Mouse (Mus musculus) intestine, postnatal 0 days (tissue): Measurements from ENCODE around the gene Cdk10. TPM values are rescaled to one million over a fixed set of nuclear protein-coding genes. Genes with fewer than 3 reads are reported as not detected.
"Not testable (repeated sequence)": the region's sequence is repeated elsewhere in the genome, so short reads cannot be mapped to it uniquely, and the experiment has no call there.

ENCODE experiments used
- ATAC-seq: fragments of 200-750 bp; cut with Nextera tagmentation; 2 replicates; pipeline ENCODE4 v1.8.0; 2017; ENCODE audit warnings: mild to moderate bottlenecking, moderate TSS enrichment, moderate library complexity
- H3K27ac ChIP-seq: fragments of 300-500 bp; sonication (generic); 2 replicates; pipeline ENCODE4 v1.5.1; 2014; ENCODE audit warnings: mild to moderate bottlenecking, low read depth, low read length, moderate library complexity
- H3K27me3 ChIP-seq: fragments of 300-500 bp; sonication (generic); replicated peaks from 2 replicates; pipeline ENCODE4 v1.6.1; 2014; ENCODE audit warnings: low read length, mixed read lengths; ENCODE audit not compliant: control insufficient read depth, insufficient read depth
- H3K36me3 ChIP-seq: fragments of 300-500 bp; sonication (generic); 2 replicates; pipeline ENCODE4 v1.6.1; 2014; ENCODE audit warnings: mild to moderate bottlenecking, moderate library complexity; ENCODE audit not compliant: control insufficient read depth, insufficient read depth
- H3K4me1 ChIP-seq: fragments of 300-500 bp; sonication (generic); replicated peaks from 2 replicates; pipeline ENCODE4 v1.6.1; 2014; ENCODE audit warnings: antibody characterized with exemption, low read length, mixed read lengths; ENCODE audit not compliant: control insufficient read depth, insufficient read depth
- H3K4me2 ChIP-seq: fragments of 300-500 bp; sonication (generic); replicated peaks from 2 replicates; pipeline ENCODE4 v1.6.1; 2014; ENCODE audit warnings: low read depth, mild to moderate bottlenecking, moderate library complexity
- H3K4me3 ChIP-seq: fragments of 300-500 bp; sonication (generic); 2 replicates; pipeline ENCODE4 v1.5.1; 2014; ENCODE audit warnings: low read depth, low read length
- H3K9ac ChIP-seq: fragments of 300-500 bp; sonication (generic); 2 replicates; pipeline ENCODE4 v1.6.1; 2014; ENCODE audit warnings: mild to moderate bottlenecking, low read depth, low read length
- H3K9me3 ChIP-seq: fragments of 300-500 bp; sonication (generic); 2 replicates; pipeline ENCODE4 v1.6.1; 2016; ENCODE audit warnings: mixed run types; ENCODE audit not compliant: control insufficient read depth
- CTCF ChIP-seq: sonication (generic); IDR thresholded peaks from 2 replicates; pipeline ENCODE4 v1.5.1; 2016; ENCODE audit warnings: low read depth, mild to moderate bottlenecking, control low read depth, antibody characterized with exemption, moderate library complexity
- WGBS: fragments of 180-500 bp; shearing (Covaris S2); extraction: QIAGEN DNeasy Blood & Tissue Kit; methylation state at CpG from one replicate; pipeline ENCODE4 v1.1.7; 2014; 5-methylcytosine and 5-hydroxymethylcytosine counted together
- polyA plus RNA-seq: library from polyadenylated mRNA; unstranded; fragments of >200 nt; fragmentation: Nextera tagmentation; extraction: Ambion mirVana; gene quantifications from 2 replicates; pipeline ENCODE4 v1.2.1, GENCODE M21; 2015

Cdk10 gene
- polyA plus RNA-seq, 1 experiment from 2014 or later, result 11.8 TPM

- Histone ChIP-seq H3K9me3 (no peaks in the 10 kb centered on the region), H3K27ac (no peak overlapping the region), H3K27me3 (no peaks in the 10 kb centered on the region), H3K9ac (peak overlapping the region; percentile 91; the same call in 1 of the 2 replicates), H3K4me1 (0 out of 2 replicates have a peak, but pooled peaks cover 2% of the 10 kb centered on the region), H3K4me2 (peak overlapping the region; percentile 96), H3K36me3 (peaks cover 44% of the 10 kb centered on the region), H3K4me3 (peak overlapping the region; percentile 71)
- 64% methylated on average over 6 of the region's 6 CpGs for WGBS
- TF ChIP-seq CTCF, result peak; percentile 55
- ATAC-seq, result no peak
Measured at GRCm38 (mm10) chr8:123255170-123255569, 30.5 kb downstream of the Cdk10 start.

DNA sequence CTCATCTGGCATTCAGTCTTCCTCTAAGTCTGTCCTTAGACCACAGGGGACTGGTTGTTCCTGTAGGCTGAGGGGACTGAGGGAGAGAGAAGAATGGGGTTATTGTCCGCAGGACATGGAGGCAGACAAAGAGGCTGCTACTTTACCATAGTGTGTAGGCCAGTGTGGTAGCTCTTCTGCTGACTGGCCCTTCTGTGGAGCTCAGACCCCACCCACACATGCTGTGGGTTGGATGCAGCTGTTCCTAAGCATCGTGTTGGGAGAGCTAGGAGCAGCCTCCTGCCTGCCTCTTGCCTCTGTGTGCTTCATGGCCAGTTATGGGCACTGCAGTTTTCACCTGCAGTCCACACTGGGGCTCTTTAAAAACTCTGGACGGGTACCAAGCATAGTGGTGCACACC lies 32.5 kb downstream of the Cdk10 start:
- ATAC-seq, result no peak
- WGBS, result 94% methylated on average over 3 of the region's 3 CpGs
- no peak for TF ChIP-seq CTCF
- no peaks in the 10 kb centered on the region for H3K27me3 ChIP-seq
- H3K9me3 ChIP-seq, result no peaks in the 10 kb centered on the region
- no peak overlapping the region for H3K4me3 ChIP-seq
- H3K4me1 ChIP-seq, result 0 out of 2 replicates have a peak, but pooled peaks cover 2% of the 10 kb centered on the region
- no peak overlapping the region for H3K27ac ChIP-seq
- no peak overlapping the region for H3K4me2 ChIP-seq
- peaks cover 45% of the 10 kb centered on the region for H3K36me3 ChIP-seq
- H3K9ac ChIP-seq, result no peak overlapping the region

DNA sequence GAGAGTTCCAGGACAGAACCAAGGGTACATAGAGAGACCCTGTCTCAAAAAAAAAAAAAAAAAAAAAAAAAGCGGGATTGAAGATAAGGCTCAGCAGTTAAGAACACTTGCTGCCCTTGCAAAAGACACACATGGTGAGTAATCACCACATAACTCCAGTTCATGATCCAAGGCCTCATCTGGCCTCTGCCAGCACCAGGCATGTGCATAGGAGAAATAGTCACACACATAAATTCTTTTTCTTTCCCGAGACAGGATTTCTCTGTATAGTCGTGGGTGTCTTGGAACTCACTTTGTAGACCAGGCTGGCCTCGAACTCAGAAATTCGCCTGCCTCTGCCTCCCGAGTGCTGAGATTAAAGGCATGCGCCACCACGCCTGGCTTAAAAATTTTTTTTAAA lies 33.0 kb downstream of the Cdk10 start:
- not testable (repeated sequence) for H3K4me1 ChIP-seq, H3K9ac ChIP-seq, H3K27me3 ChIP-seq, H3K4me3 ChIP-seq, H3K27ac ChIP-seq, H3K4me2 ChIP-seq, ATAC-seq, H3K9me3 ChIP-seq
- 90% methylated on average over 8 of the region's 8 CpGs for WGBS
- H3K36me3 ChIP-seq, result peaks cover 48% of the 10 kb centered on the region

DNA sequence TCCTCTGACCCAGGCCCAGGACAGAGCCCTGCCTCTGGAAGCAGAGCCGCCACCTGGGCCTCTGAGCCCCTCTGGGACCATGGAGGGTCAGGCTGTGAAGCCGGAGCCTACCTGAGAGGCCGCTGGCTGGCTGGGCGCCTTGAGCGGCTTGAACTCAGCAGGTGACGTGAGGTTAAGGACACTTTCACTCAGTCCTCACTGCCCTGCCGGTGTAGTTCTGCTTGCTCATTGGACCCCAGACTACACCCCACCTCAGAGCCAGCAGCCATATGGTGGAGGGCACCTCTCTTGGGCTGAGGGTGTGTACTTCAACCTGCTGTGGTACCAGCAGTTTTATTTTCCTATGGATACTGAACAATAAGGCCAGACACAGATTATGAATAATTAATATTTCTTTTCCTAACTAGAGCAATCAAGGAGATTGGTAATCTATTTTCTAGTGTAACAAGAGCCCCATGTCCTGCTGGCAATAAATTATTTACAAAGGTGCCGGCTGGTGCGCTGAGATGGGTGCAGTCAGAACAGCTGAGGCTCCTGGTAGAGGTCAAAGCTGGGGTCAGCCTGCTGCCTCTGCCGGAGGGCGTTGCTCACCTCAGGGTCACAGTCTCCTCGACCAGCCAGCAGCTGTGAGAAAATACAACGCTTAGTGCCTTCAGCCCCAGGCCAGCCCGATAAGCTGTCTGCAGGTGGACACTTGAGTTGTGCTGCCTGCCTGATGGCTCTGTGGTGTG lies 43.4 kb downstream of the Cdk10 start:
- Histone ChIP-seq H3K9ac (no peak overlapping the region), H3K4me1 (no peaks in the 10 kb centered on the region; the same call in 1 of the 2 replicates), H3K4me3 (no peak overlapping the region), H3K4me2 (no peak overlapping the region), H3K27ac (no peak overlapping the region), H3K27me3 (no peaks in the 10 kb centered on the region), H3K9me3 (no peaks in the 10 kb centered on the region), H3K36me3 (peaks cover 61% of the 10 kb centered on the region)
- ATAC-seq, result 0 out of 2 replicates have a peak, but pooled peaks have one; percentile 37
- 68% methylated on average over 14 of the region's 14 CpGs for WGBS
- no peak for TF ChIP-seq CTCF

GRCm38 (mm10) chr8:123271147-123271546 lies 46.5 kb downstream of the Cdk10 start:
- ATAC-seq, result no peak

DNA sequence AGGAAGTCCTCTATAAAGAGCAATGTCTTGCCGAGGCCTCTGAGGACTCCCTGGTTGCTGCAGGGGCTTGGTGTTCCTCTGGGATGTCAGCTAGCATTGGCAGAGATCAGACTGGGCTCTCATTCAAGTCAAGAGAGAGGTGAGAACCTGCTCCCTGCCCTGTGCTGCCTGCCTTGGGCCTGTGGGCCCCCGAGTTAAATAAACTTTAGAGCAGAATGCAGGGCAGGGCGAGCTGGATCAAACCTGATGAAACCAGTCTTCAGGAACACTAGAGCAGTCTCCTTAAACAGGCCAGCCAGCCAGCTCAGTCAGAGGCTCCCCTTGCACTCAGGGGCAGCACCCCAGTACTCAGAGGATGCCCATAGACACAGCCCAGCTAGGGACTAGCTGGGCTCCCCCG lies 47.3 kb downstream of the Cdk10 start:
- H3K4me1 ChIP-seq, result no peaks in the 10 kb centered on the region; the same call in 1 of the 2 replicates
- H3K4me2 ChIP-seq, result no peak overlapping the region
- 57% methylated on average over 4 of the region's 4 CpGs for WGBS
- no peaks in the 10 kb centered on the region for H3K27me3 ChIP-seq
- H3K9ac ChIP-seq, result no peak overlapping the region
- H3K27ac ChIP-seq, result no peak overlapping the region
- no peak for ATAC-seq
- no peak overlapping the region for H3K4me3 ChIP-seq
- no peak for TF ChIP-seq CTCF
- no peaks in the 10 kb centered on the region for H3K9me3 ChIP-seq
- H3K36me3 ChIP-seq, result peaks cover 37% of the 10 kb centered on the region

More at GRCm38 (mm10) chr8:123271147-123271546, 46.5 kb downstream of the Cdk10 start:
- H3K4me3 ChIP-seq, result no peak overlapping the region
- no peaks in the 10 kb centered on the region for H3K27me3 ChIP-seq
- no peak overlapping the region for H3K27ac ChIP-seq
- H3K9me3 ChIP-seq, result no peaks in the 10 kb centered on the region
- peaks cover 44% of the 10 kb centered on the region for H3K36me3 ChIP-seq
- no peak overlapping the region for H3K9ac ChIP-seq
- H3K4me2 ChIP-seq, result no peak overlapping the region
- H3K4me1 ChIP-seq, result no peaks in the 10 kb centered on the region; the same call in 1 of the 2 replicates
- WGBS, result 75% methylated on average over 10 of the region's 10 CpGs
- TF ChIP-seq CTCF, result no peak
